ENCODE assay signal across 8 mouse cellular contexts in genomic region chr9:118082575-118083431, GRCm38 (mm10). TPM values are rescaled to one million over a fixed set of nuclear protein-coding genes. Genes with fewer than 3 reads are reported as not detected.
A peak's percentile ranks its signal among the peaks of the same experiment; 100 is the strongest.
DNase-seq lines count a peak whose midpoint lies in the region; ATAC-seq and TF ChIP-seq lines count a peak whose summit lies in the region.

No protein-coding gene starts in this region.

- no peaks in the 10 kb centered on the region for H3K4me1 ChIP-seq in lung, postnatal 0 days (ENCODE audit: insufficient read depth, low read depth, low read length)
- peaks cover 7% of the 10 kb centered on the region for H3K4me1 ChIP-seq in forebrain, embryonic 12.5 days
- peaks cover 16% of the 10 kb centered on the region for H3K4me1 ChIP-seq in liver, embryonic 12.5 days
- no peaks in the 10 kb centered on the region for H3K4me1 ChIP-seq in small intestine, adult 2 months (ENCODE audit: control insufficient read depth, insufficient read depth, insufficient read length, low read length)

- no peak overlapping the region for H3K9ac ChIP-seq in lung, postnatal 0 days (replicated peaks; ENCODE audit: low read depth)
- peak overlapping the region; percentile 40; the same call in 1 of the 2 replicates for H3K9ac ChIP-seq in forebrain, embryonic 12.5 days
- H3K9ac ChIP-seq in liver, embryonic 12.5 days, result peak overlapping the region; percentile 61

- H3K9me3 ChIP-seq in lung, postnatal 0 days (ENCODE audit: low read length), result no peaks in the 10 kb centered on the region
- no peaks in the 10 kb centered on the region for H3K9me3 ChIP-seq in forebrain, embryonic 12.5 days
- no peaks in the 10 kb centered on the region for H3K9me3 ChIP-seq in liver, embryonic 12.5 days (replicated peaks)

- peak; percentile 10 for DNase-seq in lung, postnatal 0 days (ENCODE audit: low spot score)
- no peak for DNase-seq in lung, postnatal 25 days (ENCODE audit: low spot score)
- no peak for DNase-seq in adrenal gland, postnatal 36 days
- DNase-seq in cerebellum, adult 9-11 months, result no peak
- no peak for DNase-seq in cerebellum, postnatal 36 days

- 19% methylated on average over 22 of the region's 22 CpGs for whole genome bisulfite sequencing in lung, postnatal 0 days
- 32% methylated on average over 22 of the region's 22 CpGs for WGBS in forebrain, embryonic 12.5 days
- 18% methylated on average over 22 of the region's 22 CpGs for WGBS in liver, embryonic 12.5 days (ENCODE audit: insufficient replicate concordance)
- 52% methylated on average over 22 of the region's 22 CpGs for WGBS in small intestine, adult 2 months

- no peak for TF ChIP-seq EP300 in lung, postnatal 0 days (IDR thresholded peaks at IDR 0.05)

- no peaks in the 10 kb centered on the region for H3K27me3 ChIP-seq in lung, postnatal 0 days (replicated peaks; ENCODE audit: insufficient read depth, low read length)
- no peaks in the 10 kb centered on the region for H3K27me3 ChIP-seq in forebrain, embryonic 12.5 days
- H3K27me3 ChIP-seq in liver, embryonic 12.5 days (replicated peaks), result no peaks in the 10 kb centered on the region
- H3K27me3 ChIP-seq in small intestine, adult 2 months (ENCODE audit: control insufficient read depth, insufficient read depth, low read length), result no peaks in the 10 kb centered on the region

- peak overlapping the region; percentile 46 for H3K4me2 ChIP-seq in lung, postnatal 0 days (replicated peaks; ENCODE audit: low read depth, low read length)
- H3K4me2 ChIP-seq in forebrain, embryonic 12.5 days, result peak overlapping the region; percentile 42
- H3K4me2 ChIP-seq in liver, embryonic 12.5 days, result peak overlapping the region; percentile 67

- ATAC-seq in lung, postnatal 0 days, result peak; percentile 30; the same call in 1 of the 2 replicates
- peak; percentile 51; the same call in 1 of the 2 replicates for ATAC-seq in forebrain, embryonic 12.5 days (ENCODE audit: low FRiP score)
- ATAC-seq in liver, embryonic 12.5 days, result peak; percentile 66

- H3K36me3 ChIP-seq in lung, postnatal 0 days (ENCODE audit: insufficient read depth, low read length), result no peaks in the 10 kb centered on the region
- H3K36me3 ChIP-seq in forebrain, embryonic 12.5 days (replicated peaks), result no peaks in the 10 kb centered on the region
- no peaks in the 10 kb centered on the region for H3K36me3 ChIP-seq in liver, embryonic 12.5 days
- H3K36me3 ChIP-seq in small intestine, adult 2 months (ENCODE audit: control insufficient read depth, insufficient read depth, low read length), result no peaks in the 10 kb centered on the region

- H3K4me3 ChIP-seq in lung, postnatal 0 days (ENCODE audit: low read depth, low read length), result no peak overlapping the region
- H3K4me3 ChIP-seq in forebrain, embryonic 12.5 days (replicated peaks), result no peak overlapping the region
- H3K4me3 ChIP-seq in liver, embryonic 12.5 days, result peak overlapping the region; percentile 46
- H3K4me3 ChIP-seq in small intestine, adult 2 months (ENCODE audit: low read depth, low read length), result peak overlapping the region; percentile 17; the same call in 1 of the 2 replicates

- TF ChIP-seq POLR2A in small intestine, adult 2 months (IDR thresholded peaks at IDR 0.05; ENCODE audit: low read depth, low read length), result no peak

- no peak overlapping the region for H3K27ac ChIP-seq in lung, postnatal 0 days (ENCODE audit: low read length)
- 0 out of 2 replicates have a peak overlapping the region, but pooled peaks have one; percentile 1 for H3K27ac ChIP-seq in forebrain, embryonic 12.5 days
- H3K27ac ChIP-seq in liver, embryonic 12.5 days, result 0 out of 2 replicates have a peak overlapping the region, but pooled peaks have one; percentile 15
- no peak overlapping the region for H3K27ac ChIP-seq in small intestine, adult 2 months (ENCODE audit: insufficient read depth, low read depth, low read length)

- no peak for TF ChIP-seq CTCF in lung, postnatal 0 days (IDR thresholded peaks at IDR 0.05)
- TF ChIP-seq CTCF in small intestine, adult 2 months (IDR thresholded peaks at IDR 0.05; ENCODE audit: extremely low read depth, insufficient read length, insufficient replicate concordance, low read depth, low read length), result no peak

RNA-seq across cellular contexts. Expression of gene Azi2, which starts 42.5 kb away (rescaled TPM):
- polyA plus RNA-seq in lung, postnatal 0 days (2015; fragmentation: Nextera tagmentation; extraction: Ambion mirVana), result 58.4 and 59.5 TPM in 2 replicates
- polyA plus RNA-seq in forebrain, embryonic 12.5 days (2016; fragmentation: Nextera tagmentation; extraction: Ambion mirVana), result 81.6 and 81.7 TPM in 2 replicates
- 50.3 and 51.1 TPM in 2 replicates for polyA plus RNA-seq in liver, embryonic 12.5 days (2016; fragmentation: Nextera tagmentation; extraction: Ambion mirVana)
- 13.1 and 32.7 TPM in 2 replicates for polyA plus RNA-seq in small intestine, adult 2 months (2012; rRNA removed)
- total RNA-seq in adrenal gland, postnatal 36 days (2021), result 10 to 100 TPM; 68.7 to 78.7 TPM

Comparison
In these comparisons a context has a peak if more than half of its experiments do, and no peak if none do; other contexts are left out.
1. H3K27ac ChIP-seq: peak in forebrain, embryonic 12.5 days (single experiment) and liver, embryonic 12.5 days (single experiment); none in lung, postnatal 0 days (single experiment) and small intestine, adult 2 months (single experiment).
2. H3K4me3 ChIP-seq: peak in liver, embryonic 12.5 days (single experiment) and small intestine, adult 2 months (single experiment); none in lung, postnatal 0 days (single experiment) and forebrain, embryonic 12.5 days (single experiment).
3. Peak in every context shown above with its lines, with median percentiles within 50 percentile points of each other: ATAC-seq and H3K4me2 ChIP-seq.